Mouse (Mus musculus) lung, postnatal 0 days (tissue): ENCODE results near the gene Mrrf.
"Not testable (repeated sequence)": the region's sequence is repeated elsewhere in the genome, so short reads cannot be mapped to it uniquely, and the experiment has no call there.

Source experiments
- CTCF ChIP-seq: IDR thresholded peaks from 2 replicates; pipeline ENCODE4 v1.5.1; 2016; ENCODE audit warnings: antibody characterized with exemption, mild to moderate bottlenecking
- EP300 ChIP-seq: IDR thresholded peaks from 2 replicates; pipeline ENCODE4 v1.6.1; 2016; ENCODE audit warnings: antibody characterized with exemption, mild to moderate bottlenecking, control low read depth

GRCm38 (mm10) chr2:36181587-36182368 lies 45.6 kb downstream of the Mrrf start:
- TF ChIP-seq CTCF, EP300: not testable (repeated sequence)
